Mouse (Mus musculus) c-Kit-positive CD71-negative TER-119-negative erythroid progenitor cells, embryonic 14.5 days (primary cell): Measurements from ENCODE around the gene Gramd1a.

Experiments
- DNase-seq: peaks from one replicate; pipeline ENCODE4 v3.0.0-alpha.2; 2013; ENCODE audit warnings: low read depth

Gene Gramd1a

GRCm38 (mm10) chr7:31155296-31156033 lies at the start of gene Gramd1a:
Gramd1a (minus strand) TSS chr7:31155896.
- DNase-seq = no peak

GRCm38 (mm10) chr7:31195591-31196307 lies 40.1 kb upstream of the Gramd1a start:
- no peak for DNase-seq

- DNase-seq = no peak
These were observed 29.0 kb upstream of the Gramd1a start for GRCm38 (mm10) chr7:31184711-31185110.

GRCm38 (mm10) chr7:31182863-31183262 lies 27.2 kb upstream of the Gramd1a start:
- no peak for DNase-seq

- peak; percentile 64 for DNase-seq
These were observed 21.4 kb upstream of the Gramd1a start for GRCm38 (mm10) chr7:31176886-31177763.

- no peak for DNase-seq
These were observed 19.4 kb upstream of the Gramd1a start for GRCm38 (mm10) chr7:31175096-31175495.

- no peak for DNase-seq
These were observed 18.8 kb upstream of the Gramd1a start for GRCm38 (mm10) chr7:31174466-31174865.

GRCm38 (mm10) chr7:31172238-31172637 lies 16.5 kb upstream of the Gramd1a start:
- peak; percentile 68 for DNase-seq

- DNase-seq = no peak
These were observed 14.8 kb upstream of the Gramd1a start for GRCm38 (mm10) chr7:31170520-31170919.

GRCm38 (mm10) chr7:31168412-31168811 lies 12.7 kb upstream of the Gramd1a start:
- DNase-seq = no peak

GRCm38 (mm10) chr7:31164748-31165147 lies 9.1 kb upstream of the Gramd1a start:
- DNase-seq = no peak

GRCm38 (mm10) chr7:31163666-31164577 lies 8.2 kb upstream of the Gramd1a start:
- DNase-seq = no peak

- DNase-seq = no peak
These were observed 6.6 kb upstream of the Gramd1a start for GRCm38 (mm10) chr7:31162324-31162723.

- no peak for DNase-seq
These were observed 6.1 kb upstream of the Gramd1a start for GRCm38 (mm10) chr7:31161831-31162230.

GRCm38 (mm10) chr7:31161246-31161645 lies 5.5 kb upstream of the Gramd1a start:
- DNase-seq = no peak

GRCm38 (mm10) chr7:31160763-31161162 lies 5.1 kb upstream of the Gramd1a start:
- DNase-seq = no peak

- DNase-seq = no peak
These were observed 585 bp upstream of the Gramd1a start for GRCm38 (mm10) chr7:31156034-31156928.

GRCm38 (mm10) chr7:31153536-31154320 lies 2.0 kb downstream of the Gramd1a start:
- DNase-seq = no peak
